Mouse (Mus musculus): ENCODE measurements around the gene Stk4.
A peak's percentile ranks its signal among the peaks of the same experiment; 100 is the strongest.

Stk4 gene

GRCm38 (mm10) chr2:164174649-164175395, 104.7 kb downstream of the Stk4 start:
- peak; percentile 36 for DNase-seq

GRCm38 (mm10) chr2:164175850-164176249, 105.7 kb downstream of the Stk4 start:
- DNase-seq = no peak

- no peak for DNase-seq
These were observed 107.7 kb downstream of the Stk4 start for GRCm38 (mm10) chr2:164177831-164178230.

- DNase-seq = peak; percentile 55
These were observed 110.0 kb downstream of the Stk4 start for GRCm38 (mm10) chr2:164180124-164180523.

DNA sequence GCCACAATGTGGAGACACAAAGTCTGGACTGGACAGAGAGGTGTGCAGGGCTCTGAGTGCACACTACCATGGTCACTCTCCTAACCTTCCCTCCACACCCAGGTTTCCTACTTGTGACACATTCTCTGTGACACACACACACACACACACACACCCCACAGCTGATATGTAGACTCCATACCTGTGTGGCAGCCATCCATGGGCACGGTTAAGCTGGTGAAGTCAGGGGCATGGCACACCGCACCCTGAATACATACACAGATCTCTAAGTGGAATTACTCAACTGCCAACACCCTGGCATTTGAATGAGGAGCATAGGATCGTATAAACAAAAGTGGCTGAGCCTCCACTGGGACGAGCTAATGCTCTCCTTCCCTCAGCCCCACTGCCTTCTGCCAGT, 110.6 kb downstream of the Stk4 start:
- peak; percentile 15 for DNase-seq

DNA sequence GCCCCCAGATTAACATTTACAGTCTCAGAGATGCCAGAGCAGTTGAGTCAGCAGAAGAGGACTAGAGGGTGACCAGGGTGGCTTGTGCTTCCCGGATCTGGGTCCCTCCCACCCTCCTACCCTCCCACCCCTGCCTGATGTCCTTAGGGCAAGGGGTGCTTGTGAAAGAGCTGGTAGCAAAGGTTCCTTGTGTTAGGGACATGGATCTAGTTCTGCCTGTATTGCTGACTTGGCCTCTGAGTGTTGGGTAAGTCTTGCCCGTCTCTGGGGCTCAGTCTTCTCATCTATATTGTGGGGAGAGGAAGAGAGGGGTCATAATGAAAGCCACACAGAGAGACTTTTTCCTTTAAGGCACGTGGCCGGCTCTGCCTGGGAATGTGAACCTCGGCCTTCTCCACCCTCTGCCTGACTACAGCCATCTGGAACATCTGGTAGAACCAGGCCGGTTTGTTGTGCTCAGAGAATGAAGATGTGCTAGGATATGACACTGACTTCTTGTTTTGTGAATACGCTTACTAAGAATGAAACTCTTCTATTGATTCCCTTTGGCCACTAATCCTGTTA, 112.7 kb downstream of the Stk4 start, which contains the start of gene Wfdc5:
Gene Wfdc5, minus strand, starts transcription at position 51 of the 564 bp plus-strand sequence.
- no peak for DNase-seq

GRCm38 (mm10) chr2:164183340-164183739, 113.2 kb downstream of the Stk4 start:
- no peak for DNase-seq

DNA sequence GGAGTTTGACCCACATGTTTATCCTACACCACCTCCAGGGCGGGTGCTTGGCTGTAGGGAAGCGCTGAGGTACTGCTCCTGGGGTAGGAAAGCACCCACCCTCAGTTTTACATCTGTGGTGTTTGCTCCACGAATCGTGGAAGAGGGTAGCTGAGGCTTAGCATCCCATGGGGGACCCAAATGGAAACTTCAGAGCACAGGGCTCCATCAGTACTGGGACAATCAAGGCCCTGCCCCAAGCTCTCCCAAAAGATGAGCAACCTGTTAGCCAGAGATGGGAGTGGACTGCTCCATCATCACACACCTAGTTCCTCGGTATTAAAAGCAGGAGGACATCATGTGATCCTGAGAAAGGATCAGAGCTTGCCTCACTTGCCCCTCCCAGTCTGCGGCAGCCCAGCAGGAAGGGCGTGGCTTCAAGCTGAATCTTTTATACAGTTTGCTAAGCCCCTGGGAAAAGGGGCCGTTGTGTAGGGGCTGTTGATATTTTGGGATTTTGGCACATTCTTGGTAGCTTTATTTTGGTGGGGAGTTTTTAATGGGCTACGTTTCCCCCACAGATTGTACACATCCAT, 114.1 kb downstream of the Stk4 start:
- DNase-seq = no peak

GRCm38 (mm10) chr2:164188722-164189121, 118.6 kb downstream of the Stk4 start:
- DNase-seq = no peak

DNA sequence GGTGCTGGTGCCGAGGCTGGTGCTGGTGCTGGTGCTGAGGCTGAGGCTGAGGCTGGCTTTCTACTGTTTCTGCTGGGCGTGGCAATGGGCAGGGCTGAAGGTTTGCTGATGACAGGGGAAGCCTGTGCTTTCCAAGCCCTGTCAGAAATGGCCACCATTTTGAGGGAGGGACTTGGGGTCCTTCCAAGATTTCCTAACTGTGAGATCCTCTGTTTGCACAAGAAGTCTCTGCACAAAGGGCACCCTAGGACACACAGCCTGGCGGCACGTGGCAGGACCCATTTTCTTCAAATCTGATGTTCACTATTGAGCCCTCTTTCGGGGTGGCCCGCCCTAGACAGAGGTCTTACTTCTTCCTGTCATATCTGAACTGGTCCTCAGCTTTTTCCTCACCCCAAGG, 120.5 kb downstream of the Stk4 start, which contains the start of gene Wfdc12:
Gene Wfdc12, minus strand, starts transcription at position 33 of the 400 bp plus-strand sequence.
- DNase-seq = no peak

GRCm38 (mm10) chr2:164192279-164192678, 122.2 kb downstream of the Stk4 start:
- no peak for DNase-seq

- no peak for DNase-seq
These were observed 125.0 kb downstream of the Stk4 start for GRCm38 (mm10) chr2:164194959-164195630.

GRCm38 (mm10) chr2:164195971-164196699, 126.0 kb downstream of the Stk4 start:
- no peak for DNase-seq

DNA sequence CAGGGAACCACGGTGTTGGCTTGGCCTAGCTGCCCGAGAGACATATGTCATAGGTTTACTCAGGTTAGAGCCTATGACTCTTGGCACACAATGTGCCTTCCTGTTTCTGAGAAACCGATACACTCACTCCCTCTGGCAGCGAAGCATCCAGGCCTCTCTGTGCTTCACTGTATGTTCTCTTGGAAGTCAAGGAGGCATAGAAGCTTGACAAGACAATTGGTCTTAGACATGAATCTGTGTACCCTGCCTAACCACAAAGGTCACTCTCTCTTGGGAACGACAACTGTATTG, 126.5 kb downstream of the Stk4 start:
- DNase-seq = no peak

GRCm38 (mm10) chr2:164199626-164200327, 129.7 kb downstream of the Stk4 start, which contains the start of gene Wfdc15a:
Wfdc15a (minus strand) TSS chr2:164200130.
- no peak for DNase-seq

Measured in kidney, postnatal 10 days (tissue).